Mouse (Mus musculus) natural killer cell, adult 2 months (primary cell): ENCODE results near the gene Duox1.

Experiments used
- DNase-seq, 2 experiments: peaks; one replicate each; pipeline ENCODE4 v3.0.0; 2022; ENCODE audit warnings: low spot score in 2 of 2

The Duox1 gene

GRCm38 (mm10) chr2:122354191-122354929 is 38.9 kb downstream of the Duox1 start:
- DNase-seq, result no peak

DNA sequence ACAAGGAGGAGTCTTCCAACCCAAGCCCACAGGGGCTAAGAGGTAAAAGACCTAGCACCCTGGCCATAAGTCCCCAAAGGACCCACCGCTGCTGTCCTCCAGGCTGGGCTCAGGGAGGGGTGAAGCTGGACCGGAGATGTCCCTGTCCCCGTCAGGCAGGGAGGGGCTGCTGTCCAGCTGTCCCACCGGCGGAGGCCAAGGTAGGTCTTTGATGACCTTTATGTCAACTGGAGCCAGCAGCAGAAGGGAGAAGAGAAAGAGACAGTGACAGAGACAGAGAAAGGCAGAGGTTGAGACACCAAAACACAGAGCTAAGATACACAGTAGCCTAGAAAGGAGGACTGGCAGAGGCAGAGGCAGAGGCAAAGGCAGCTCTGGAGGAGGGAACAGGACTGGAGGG is 39.9 kb downstream of the Duox1 start:
- DNase-seq, result no peak

GRCm38 (mm10) chr2:122356187-122356586 is 40.7 kb downstream of the Duox1 start:
- no peak for DNase-seq

- DNase-seq, result no peak
Measured at GRCm38 (mm10) chr2:122360310-122360709, 44.8 kb downstream of the Duox1 start.

DNA sequence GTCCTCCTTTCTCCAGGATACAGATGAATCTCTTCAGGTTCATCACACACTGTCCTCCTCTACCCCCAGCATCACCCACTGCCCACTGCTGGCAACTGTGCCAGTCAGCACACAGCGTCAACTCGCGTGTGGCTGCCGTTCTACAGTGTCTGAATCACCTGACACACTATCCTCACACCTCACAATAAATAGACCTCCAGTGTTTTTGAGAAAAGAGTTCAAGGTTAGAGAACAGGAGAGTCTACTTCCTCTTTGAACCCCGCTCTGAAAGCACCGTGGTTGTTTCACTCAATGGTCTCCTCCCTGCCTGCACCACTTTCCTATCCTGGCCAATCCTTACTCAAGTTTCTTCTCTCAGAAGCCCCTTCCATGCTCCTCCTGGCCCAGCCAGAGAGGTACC is 45.7 kb downstream of the Duox1 start:
- DNase-seq, result no peak

DNA sequence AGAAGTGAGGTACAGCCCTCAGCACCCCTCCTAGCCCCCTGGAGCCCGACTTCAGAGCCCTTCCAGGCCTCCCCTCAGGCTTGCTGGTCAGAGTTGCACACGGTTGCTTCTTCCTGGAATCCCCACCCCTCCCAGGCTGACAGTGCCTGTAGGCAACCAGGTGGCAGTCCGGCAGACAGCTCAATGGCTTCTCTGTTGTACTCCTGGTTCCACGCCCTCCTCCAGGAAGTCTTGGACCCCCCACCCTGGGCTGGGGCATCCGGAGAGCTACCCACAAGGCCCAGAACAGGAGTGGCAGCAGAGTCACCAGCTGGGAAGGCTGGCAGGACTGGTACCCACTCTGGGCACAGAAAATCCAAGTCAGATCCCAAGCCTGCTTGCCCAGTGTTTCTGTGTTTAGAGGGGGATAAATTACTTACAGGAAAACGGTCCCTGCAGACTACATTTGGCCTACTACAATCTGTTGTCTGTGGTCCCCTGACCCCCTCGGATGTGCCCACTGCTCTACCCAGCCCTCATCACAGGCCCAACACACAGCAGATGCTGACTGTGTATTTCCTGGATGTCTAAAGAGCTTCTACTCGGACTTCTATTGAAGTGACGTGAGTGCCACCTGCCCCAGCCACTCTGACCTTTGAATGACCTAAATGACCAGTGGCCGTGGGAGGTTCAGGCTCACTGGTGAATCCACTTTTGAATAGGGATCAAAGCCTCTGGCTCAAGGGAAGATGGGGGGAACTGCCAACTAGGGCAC is 46.6 kb downstream of the Duox1 start:
- DNase-seq, result no peak

DNA sequence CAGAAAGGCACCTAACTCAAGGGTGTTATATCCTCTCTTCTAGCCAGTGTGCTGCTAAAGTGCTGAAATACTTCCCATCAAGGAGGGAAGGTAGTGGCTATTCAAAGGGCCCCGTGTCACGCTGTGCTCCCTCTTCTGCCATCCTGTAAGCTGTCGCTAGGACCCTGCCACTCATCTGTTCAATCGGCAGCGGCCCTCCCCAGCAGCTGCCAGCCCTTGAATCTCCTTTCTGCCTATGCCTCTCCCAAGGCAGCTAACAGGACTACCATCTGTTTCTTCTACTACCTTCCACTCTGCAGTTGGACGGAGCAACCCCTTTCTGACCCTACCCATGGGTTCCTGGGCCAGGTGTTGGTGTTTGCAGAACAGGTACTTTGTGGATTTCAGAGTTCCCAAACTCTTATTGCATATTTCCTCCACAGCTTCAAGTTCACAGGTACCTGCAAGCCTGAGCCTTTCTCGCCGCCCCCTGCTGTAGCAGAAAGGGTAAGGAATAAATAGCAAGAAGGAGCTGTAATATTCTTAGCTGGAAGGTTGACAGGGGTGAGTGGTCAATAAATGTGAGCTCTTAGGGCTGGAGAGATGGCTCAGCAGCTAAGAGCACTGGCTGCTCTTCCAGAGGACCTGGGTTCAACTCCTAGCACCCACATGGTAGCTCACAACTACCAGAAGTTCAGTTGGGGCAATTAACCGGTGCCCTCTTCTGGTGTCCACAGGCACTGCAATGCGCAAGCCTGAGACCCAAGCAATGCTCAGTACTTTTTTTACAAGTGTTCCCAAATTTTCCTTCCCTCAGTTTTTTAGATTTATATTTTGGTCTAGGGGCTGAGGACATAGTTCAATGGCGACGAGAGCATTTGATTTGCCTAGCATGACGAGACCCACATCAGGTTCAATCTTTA is 47.4 kb downstream of the Duox1 start:
- no peak for DNase-seq

DNA sequence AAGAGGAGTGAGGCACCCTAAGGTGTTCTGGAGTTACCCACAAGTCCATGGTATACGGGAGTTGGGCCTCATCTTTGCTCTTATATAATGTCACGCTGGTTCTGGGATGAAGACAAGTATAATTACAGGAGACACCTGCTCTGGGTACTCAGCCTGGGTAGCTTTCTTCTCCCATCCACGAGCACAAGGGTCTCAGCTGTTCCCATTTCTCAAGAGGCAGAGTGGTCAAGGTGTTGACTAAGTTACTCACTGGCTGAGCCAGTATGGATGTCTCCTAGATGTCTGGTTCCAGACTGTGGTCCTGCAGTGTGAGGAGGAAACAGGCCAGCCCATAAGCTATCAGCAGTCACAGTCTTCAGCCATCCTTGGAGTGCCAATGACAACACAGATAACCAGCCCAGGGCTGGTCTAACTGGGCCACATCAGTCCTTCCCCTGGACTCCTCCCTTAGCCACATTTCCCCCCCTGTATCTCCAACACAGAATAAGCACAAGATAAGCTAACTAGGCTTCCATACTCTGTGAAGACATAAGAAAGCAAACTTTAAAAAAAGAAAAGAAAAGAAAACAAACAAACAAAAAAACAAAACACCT is 49.0 kb downstream of the Duox1 start:
- DNase-seq, result no peak

DNA sequence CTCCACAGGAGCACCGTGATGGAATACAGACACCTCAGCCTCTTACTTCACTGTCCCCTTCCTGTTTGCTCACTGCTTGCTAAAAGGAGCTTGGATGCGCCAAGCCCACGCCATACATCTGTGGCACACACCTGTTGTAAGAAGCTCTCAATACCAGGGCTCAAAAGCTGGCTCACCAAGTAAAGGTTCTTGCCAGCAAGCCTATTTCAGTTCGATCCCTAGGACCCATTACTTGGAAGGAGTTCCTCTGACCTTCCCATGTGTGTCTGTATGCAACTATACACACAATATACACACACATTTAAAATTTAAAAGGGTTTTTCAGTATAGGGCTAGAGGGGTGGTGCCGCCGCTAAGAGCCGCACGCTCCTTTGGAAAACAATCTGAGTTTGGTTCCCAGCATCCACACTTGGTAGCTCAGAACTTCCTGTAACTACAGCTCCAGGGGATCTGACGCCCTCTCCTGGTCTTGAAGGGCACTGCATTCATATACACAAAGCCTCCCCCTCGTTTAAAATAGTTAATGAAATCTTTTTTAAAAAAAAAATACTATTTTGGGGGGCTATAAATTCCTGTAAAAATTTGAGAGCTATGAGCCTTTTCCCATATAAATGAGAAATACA is 49.9 kb downstream of the Duox1 start:
- DNase-seq, result no peak

DNA sequence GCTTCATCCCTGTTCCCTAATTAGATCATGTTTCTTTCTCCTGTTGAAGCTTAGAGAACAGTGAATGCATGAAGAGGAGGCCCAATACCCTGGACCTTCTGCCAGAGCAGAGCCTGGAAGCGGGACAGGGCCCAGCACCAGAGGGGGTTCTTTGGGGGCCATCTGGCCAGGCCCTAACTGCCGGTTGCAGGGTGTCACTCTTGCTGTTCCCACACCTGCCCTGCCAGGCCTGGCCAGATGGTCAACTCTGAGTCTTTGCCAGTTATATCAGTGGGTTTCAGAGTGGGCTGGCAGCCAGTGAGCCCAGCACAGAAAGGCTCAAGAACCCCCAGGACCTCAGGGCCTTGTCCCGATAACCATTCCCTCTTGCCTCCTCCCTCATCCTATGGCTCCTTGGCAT is 50.6 kb downstream of the Duox1 start:
- no peak for DNase-seq

DNA sequence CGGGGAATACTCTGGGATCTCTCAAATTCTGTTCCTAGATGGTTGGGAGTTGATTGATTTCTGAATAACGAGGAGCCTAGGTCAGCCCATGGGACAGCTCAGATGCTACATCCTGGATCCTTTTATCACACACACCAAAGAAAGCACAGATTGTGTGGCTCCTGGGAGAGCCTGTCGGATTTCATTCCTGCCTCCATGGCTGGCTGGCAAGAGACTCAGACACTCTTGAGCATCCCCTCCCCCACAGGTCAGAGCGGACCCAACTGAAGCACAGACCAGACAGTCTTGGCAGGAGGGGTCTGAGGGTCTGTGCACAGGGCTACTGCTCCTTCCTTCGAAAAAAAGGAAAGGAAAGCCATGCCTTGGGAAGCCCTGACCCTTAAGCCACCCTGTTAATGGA is 51.2 kb downstream of the Duox1 start:
- DNase-seq, result no peak

GRCm38 (mm10) chr2:122367181-122367580 is 51.7 kb downstream of the Duox1 start:
- DNase-seq, result no peak

- DNase-seq, result no peak
Measured at GRCm38 (mm10) chr2:122367701-122368080, 52.2 kb downstream of the Duox1 start.

GRCm38 (mm10) chr2:122368081-122368971 is 52.9 kb downstream of the Duox1 start:
- no peak for DNase-seq

DNA sequence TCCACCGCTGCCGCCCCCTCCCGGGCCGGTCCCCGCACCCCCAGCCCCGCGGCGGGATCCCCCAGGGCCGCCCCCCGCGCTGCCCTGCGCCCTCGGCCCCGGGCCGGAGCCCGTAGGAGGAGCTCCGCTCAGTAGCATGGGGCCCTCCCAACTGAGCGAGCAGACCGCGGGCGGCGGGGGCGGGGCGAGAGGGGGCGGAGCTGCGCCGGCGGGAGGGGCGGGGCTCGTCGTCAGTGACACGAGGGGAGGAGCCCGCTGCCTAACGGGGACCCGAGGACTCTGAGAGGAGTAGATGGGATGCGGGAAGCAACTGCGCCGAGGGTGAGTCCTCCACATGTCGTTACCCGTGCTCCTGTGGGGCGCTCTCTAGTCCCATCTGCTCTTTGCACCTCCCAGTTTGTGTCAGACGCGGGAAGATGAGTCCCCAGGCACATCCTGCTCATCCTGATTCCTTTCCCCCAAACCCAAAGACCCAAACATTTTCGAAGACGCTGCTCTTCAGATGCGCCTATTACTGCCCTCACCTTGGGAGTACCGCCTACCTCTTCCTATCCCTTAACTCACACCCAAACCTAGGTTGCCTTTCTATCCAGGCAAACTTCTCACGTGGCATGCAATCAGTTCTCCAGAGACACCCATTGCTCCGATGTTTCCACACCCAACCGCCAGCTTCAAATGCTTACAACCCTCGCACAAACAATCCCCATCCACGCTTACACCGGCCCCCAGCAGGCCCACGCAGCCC is 53.7 kb downstream of the Duox1 start, which contains the start of gene Shf:
Gene Shf (minus strand): TSS at position 168 of the 745 bp plus-strand sequence.
- DNase-seq, result peak; percentile 81 to 87

GRCm38 (mm10) chr2:122370101-122370750 is 54.8 kb downstream of the Duox1 start:
- DNase-seq, result no peak

GRCm38 (mm10) chr2:122372067-122372466 is 56.6 kb downstream of the Duox1 start:
- no peak for DNase-seq

DNA sequence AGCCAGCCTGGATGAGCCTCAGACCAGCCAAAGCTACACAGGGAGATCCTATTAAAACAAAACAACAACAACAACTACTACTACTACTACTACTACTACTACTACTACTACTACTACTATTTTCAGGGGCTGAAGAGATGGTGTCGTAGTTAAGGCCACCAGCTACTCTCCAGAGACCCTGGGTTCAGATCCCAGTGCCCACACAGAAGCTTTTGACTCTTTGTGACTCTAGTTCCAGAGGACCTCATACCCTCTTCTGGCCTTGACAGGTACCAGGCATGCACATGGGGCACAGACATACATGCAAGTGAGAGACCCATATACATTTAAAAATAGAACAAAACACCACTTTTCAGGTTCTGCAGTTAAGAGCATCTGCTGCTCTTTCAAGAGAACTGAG is 57.1 kb downstream of the Duox1 start:
- no peak for DNase-seq

DNA sequence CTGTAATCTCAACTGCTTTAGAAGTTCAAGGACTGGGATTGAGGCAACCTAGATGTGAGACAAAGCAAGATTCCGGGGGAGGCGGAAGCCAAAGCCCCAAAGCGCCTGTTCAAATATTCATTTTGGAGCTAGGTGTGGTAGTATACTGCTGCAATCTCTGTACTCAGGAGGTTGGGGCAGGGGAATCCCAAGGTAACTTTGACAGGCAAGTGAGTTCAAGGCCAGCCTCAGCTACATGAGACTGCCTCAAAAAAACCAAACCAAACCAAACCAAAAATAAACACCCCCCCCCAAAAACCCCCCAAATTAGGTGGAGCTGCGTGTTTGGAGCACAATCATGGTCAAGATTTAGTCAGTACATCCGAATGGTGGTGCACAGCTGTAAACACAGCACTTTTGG is 58.5 kb downstream of the Duox1 start:
- no peak for DNase-seq
